Mouse (Mus musculus) natural killer cell, adult 2 months (primary cell): ENCODE data around the gene Pdzrn3.

Experiments
- DNase-seq, 2 experiments: peaks; one replicate each; pipeline ENCODE4 v3.0.0; 2022; ENCODE audit warnings: low spot score in 2 of 2

Pdzrn3 gene

GRCm38 (mm10) chr6:101254652-101255051 is 123.0 kb downstream of the Pdzrn3 start:
- DNase-seq: no peak

- DNase-seq: no peak
Observed at GRCm38 (mm10) chr6:101251916-101252603, 125.6 kb downstream of the Pdzrn3 start.

GRCm38 (mm10) chr6:101251160-101251559 is 126.5 kb downstream of the Pdzrn3 start:
- DNase-seq: no peak

GRCm38 (mm10) chr6:101246137-101246536 is 131.6 kb downstream of the Pdzrn3 start:
- DNase-seq: no peak

- DNase-seq: no peak
Observed at GRCm38 (mm10) chr6:101244355-101244754, 133.3 kb downstream of the Pdzrn3 start.

GRCm38 (mm10) chr6:101243189-101243815 is 134.4 kb downstream of the Pdzrn3 start:
- no peak for DNase-seq

- no peak for DNase-seq
Observed at GRCm38 (mm10) chr6:101236641-101237246, 141.0 kb downstream of the Pdzrn3 start.

- DNase-seq: no peak
Observed at GRCm38 (mm10) chr6:101236230-101236629, 141.5 kb downstream of the Pdzrn3 start.

- DNase-seq: no peak
Observed at GRCm38 (mm10) chr6:101234349-101234748, 143.3 kb downstream of the Pdzrn3 start.

- no peak for DNase-seq
Observed at GRCm38 (mm10) chr6:101233680-101234079, 144.0 kb downstream of the Pdzrn3 start.

- no peak for DNase-seq
Observed at GRCm38 (mm10) chr6:101227294-101227855, 150.3 kb downstream of the Pdzrn3 start.

GRCm38 (mm10) chr6:101220307-101220706 is 157.4 kb downstream of the Pdzrn3 start:
- DNase-seq: no peak

- no peak for DNase-seq
Observed at GRCm38 (mm10) chr6:101219004-101219403, 158.7 kb downstream of the Pdzrn3 start.

GRCm38 (mm10) chr6:101218197-101218596 is 159.5 kb downstream of the Pdzrn3 start:
- no peak for DNase-seq

GRCm38 (mm10) chr6:101217756-101218155 is 159.9 kb downstream of the Pdzrn3 start:
- no peak for DNase-seq

GRCm38 (mm10) chr6:101215436-101215791 is 162.3 kb downstream of the Pdzrn3 start:
- DNase-seq: no peak

- DNase-seq: no peak
Observed at GRCm38 (mm10) chr6:101214734-101215435, 162.8 kb downstream of the Pdzrn3 start.

GRCm38 (mm10) chr6:101213066-101213465 is 164.6 kb downstream of the Pdzrn3 start:
- DNase-seq: no peak

- no peak for DNase-seq
Observed at GRCm38 (mm10) chr6:101212086-101212485, 165.6 kb downstream of the Pdzrn3 start.

GRCm38 (mm10) chr6:101211361-101211841 is 166.3 kb downstream of the Pdzrn3 start:
- DNase-seq: no peak

- no peak for DNase-seq
Observed at GRCm38 (mm10) chr6:101198943-101199298, 178.8 kb downstream of the Pdzrn3 start.

- no peak for DNase-seq
Observed at GRCm38 (mm10) chr6:101198284-101198942, 179.3 kb downstream of the Pdzrn3 start.
